Mouse (Mus musculus): ENCODE results near the gene Ndufaf8. TPM values are rescaled to one million over a fixed set of nuclear protein-coding genes. Genes with fewer than 3 reads are reported as not detected.

Ndufaf8 gene
- total and polyA plus RNA-seq, 3 experiments = 46.3 to 103 (median 50.2) TPM

- DNase-seq (ENCODE audit: extremely low read depth) = peak; percentile 70
- Histone ChIP-seq H3K9ac (ENCODE audit: insufficient read depth, low read depth) (no peak overlapping the region), H3K27me3 (replicated peaks) (no peaks in the 10 kb centered on the region), H3K36me3 (replicated peaks in 1 of 2; ENCODE audit: control insufficient read depth in 1 of 2, insufficient read depth in 1 of 2, low read length in 1 of 2) (peaks cover 12 to 47% of the 10 kb centered on the region in 2 experiments), H3K4me1 (ENCODE audit: control insufficient read depth in 1 of 2, insufficient read depth in 2 of 2) (peaks cover 22 to 61% of the 10 kb centered on the region in 2 experiments), H3K9me3 (replicated peaks; ENCODE audit: low read length) (no peaks in the 10 kb centered on the region), H3K79me2 (replicated peaks; ENCODE audit: control insufficient read depth, extremely low read depth, insufficient read depth, poor library complexity, severe bottlenecking) (no peaks in the 10 kb centered on the region), H3K27ac (ENCODE audit: insufficient read depth, low read depth) (no peak overlapping the region), H3K4me2 (ENCODE audit: insufficient read depth, low read depth, poor library complexity, severe bottlenecking) (no peak overlapping the region), H3K4me3 (replicated peaks in 1 of 3; ENCODE audit: low read depth in 2 of 3, low read length in 2 of 3, poor library complexity in 1 of 3) (no peak overlapping the region)
- in situ Hi-C loops (cut with MboI; ENCODE audit: low pct_ligation_motif_present, low pct_unique_long_range_greater_than_20kb, low sequenced_read_pairs) = no loop called here
- dilution Hi-C loops (cut with MboI; ENCODE audit: extremely low pct_ligation_motif_present, extremely low pct_unique_long_range_greater_than_20kb, low sequenced_read_pairs) = no loop called here
- TF ChIP-seq SMC3 (IDR thresholded peaks at IDR 0.05; ENCODE audit: low read depth, low read length) (peak; percentile 87), TCF12 (IDR thresholded peaks at IDR 0.05; ENCODE audit: low read depth, low read length) (peak; percentile 24; the same call in 1 of the 2 replicates), CTCF (conservative IDR thresholded peaks at IDR 0.05 in 1 of 2, IDR thresholded peaks at IDR 0.05 in 1 of 2; ENCODE audit: low read depth in 2 of 2, low read length in 2 of 2) (peak; percentile 83 to 91), JUN (IDR thresholded peaks at IDR 0.05; ENCODE audit: insufficient read depth, low read depth, low read length) (no peak), RAD21 (IDR thresholded peaks at IDR 0.05; ENCODE audit: low read depth, low read length) (peak; percentile 62)
These were observed 33.4 kb upstream of the Ndufaf8 start for GRCm38 (mm10) chr11:120065291-120065690.

GRCm38 (mm10) chr11:120067834-120068233 lies 30.9 kb upstream of the Ndufaf8 start:
- Histone ChIP-seq H3K9ac (ENCODE audit: insufficient read depth, low read depth) (no peak overlapping the region), H3K9me3 (replicated peaks; ENCODE audit: low read length) (no peaks in the 10 kb centered on the region), H3K36me3 (replicated peaks in 1 of 2; ENCODE audit: control insufficient read depth in 1 of 2, insufficient read depth in 1 of 2, low read length in 1 of 2) (peaks cover 27 to 72% of the 10 kb centered on the region in 2 experiments), H3K4me1 (ENCODE audit: control insufficient read depth in 1 of 2, insufficient read depth in 2 of 2) (peaks cover 18 to 56% of the 10 kb centered on the region in 2 experiments), H3K4me3 (replicated peaks in 1 of 3; ENCODE audit: low read depth in 2 of 3, low read length in 2 of 3, poor library complexity in 1 of 3) (no peak overlapping the region), H3K79me2 (replicated peaks; ENCODE audit: control insufficient read depth, extremely low read depth, insufficient read depth, poor library complexity, severe bottlenecking) (no peaks in the 10 kb centered on the region), H3K27ac (ENCODE audit: insufficient read depth, low read depth) (no peak overlapping the region), H3K27me3 (replicated peaks) (no peaks in the 10 kb centered on the region), H3K4me2 (ENCODE audit: insufficient read depth, low read depth, poor library complexity, severe bottlenecking) (no peak overlapping the region)
- DNase-seq (ENCODE audit: extremely low read depth) = no peak
- peak in 1 of 2 experiments; percentile 17; a peak in 1 of 4 replicates for TF ChIP-seq CTCF (conservative IDR thresholded peaks at IDR 0.05 in 1 of 2, IDR thresholded peaks at IDR 0.05 in 1 of 2; ENCODE audit: low read depth in 2 of 2, low read length in 2 of 2)
- TF ChIP-seq POLR2AphosphoS2 (IDR thresholded peaks at IDR 0.05; ENCODE audit: low read depth, low read length) = no peak
- no peak for TF ChIP-seq ZC3H11A (IDR thresholded peaks at IDR 0.05; ENCODE audit: low read depth, low read length)
- TF ChIP-seq JUND (conservative IDR thresholded peaks at IDR 0.05; ENCODE audit: low read depth, low read length) = no peak
- dilution Hi-C loops (cut with MboI; ENCODE audit: extremely low pct_ligation_motif_present, extremely low pct_unique_long_range_greater_than_20kb, low sequenced_read_pairs) = no loop called here
- in situ Hi-C loops (cut with MboI; ENCODE audit: low pct_ligation_motif_present, low pct_unique_long_range_greater_than_20kb, low sequenced_read_pairs) = no loop called here

DNA sequence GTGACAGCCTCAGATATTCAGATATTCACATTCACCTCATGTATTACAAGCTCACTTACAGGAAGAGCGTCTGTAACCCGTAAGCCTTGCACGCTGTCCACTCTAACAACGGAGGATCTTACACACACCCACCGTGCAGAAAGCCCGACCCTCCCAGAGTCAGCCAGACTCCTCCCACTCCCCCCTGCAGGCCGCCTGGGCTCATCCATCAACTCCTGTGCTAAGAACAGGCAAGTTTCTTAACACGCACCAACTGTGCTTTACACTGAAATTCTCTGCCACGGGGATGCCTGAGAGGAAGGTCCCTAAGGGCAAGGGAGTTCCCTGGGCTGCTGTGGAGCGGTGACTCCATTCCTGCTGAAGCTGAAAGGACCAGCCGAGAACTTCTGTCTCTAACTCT lies 29.5 kb upstream of the Ndufaf8 start:
- in situ Hi-C loops (cut with MboI; ENCODE audit: low pct_ligation_motif_present, low pct_unique_long_range_greater_than_20kb, low sequenced_read_pairs) = no loop called here
- no peak overlapping the region for H3K4me2 ChIP-seq (ENCODE audit: insufficient read depth, low read depth, poor library complexity, severe bottlenecking)
- peaks cover 27 to 80% of the 10 kb centered on the region in 2 experiments for H3K36me3 ChIP-seq (replicated peaks in 1 of 2; ENCODE audit: control insufficient read depth in 1 of 2, insufficient read depth in 1 of 2, low read length in 1 of 2)
- no peaks in the 10 kb centered on the region for H3K27me3 ChIP-seq (replicated peaks)
- TF ChIP-seq MAZ (IDR thresholded peaks at IDR 0.05; ENCODE audit: low read depth, low read length) (no peak), USF1 (IDR thresholded peaks at IDR 0.05; ENCODE audit: low read depth, low read length) (no peak), ZMIZ1 (IDR thresholded peaks at IDR 0.05; ENCODE audit: low read depth, low read length) (no peak), CTCF (conservative IDR thresholded peaks at IDR 0.05 in 1 of 2, IDR thresholded peaks at IDR 0.05 in 1 of 2; ENCODE audit: low read depth in 2 of 2, low read length in 2 of 2) (no peak), RAD21 (IDR thresholded peaks at IDR 0.05; ENCODE audit: low read depth, low read length) (no peak), NRF1 (IDR thresholded peaks at IDR 0.05; ENCODE audit: low read depth, low read length) (no peak), POLR2A (IDR thresholded peaks at IDR 0.05; ENCODE audit: low read depth, low read length) (no peak), IRF4 (IDR thresholded peaks at IDR 0.05; ENCODE audit: low read depth, low read length) (no peak), JUN (IDR thresholded peaks at IDR 0.05; ENCODE audit: insufficient read depth, low read depth, low read length) (no peak), ETS1 (conservative IDR thresholded peaks at IDR 0.05; ENCODE audit: low read depth, low read length) (no peak), MEF2A (IDR thresholded peaks at IDR 0.05; ENCODE audit: borderline replicate concordance, low read depth, low read length) (no peak), POLR2AphosphoS2 (IDR thresholded peaks at IDR 0.05; ENCODE audit: low read depth, low read length) (no peak), SMC3 (IDR thresholded peaks at IDR 0.05; ENCODE audit: low read depth, low read length) (no peak), JUND (conservative IDR thresholded peaks at IDR 0.05; ENCODE audit: low read depth, low read length) (no peak), USF2 (conservative IDR thresholded peaks at IDR 0.05; ENCODE audit: low read depth, low read length) (no peak), KAT2A (IDR thresholded peaks at IDR 0.05; ENCODE audit: insufficient replicate concordance, low read length) (no peak), ELF1 (IDR thresholded peaks at IDR 0.05; ENCODE audit: low read depth, low read length) (no peak), TCF12 (IDR thresholded peaks at IDR 0.05; ENCODE audit: low read depth, low read length) (no peak), UBTF (IDR thresholded peaks at IDR 0.05; ENCODE audit: low read depth, low read length) (no peak), MAX (IDR thresholded peaks at IDR 0.05; ENCODE audit: low read length) (no peak)
- H3K27ac ChIP-seq (ENCODE audit: insufficient read depth, low read depth) = no peak overlapping the region
- no peak for DNase-seq (ENCODE audit: extremely low read depth)
- dilution Hi-C loops (cut with MboI; ENCODE audit: extremely low pct_ligation_motif_present, extremely low pct_unique_long_range_greater_than_20kb, low sequenced_read_pairs) = no loop called here
- H3K4me1 ChIP-seq (ENCODE audit: control insufficient read depth in 1 of 2, insufficient read depth in 2 of 2) = peaks cover 5 to 44% of the 10 kb centered on the region in 2 experiments
- no peak overlapping the region for H3K4me3 ChIP-seq (replicated peaks in 1 of 3; ENCODE audit: low read depth in 2 of 3, low read length in 2 of 3, poor library complexity in 1 of 3)
- no peaks in the 10 kb centered on the region for H3K79me2 ChIP-seq (replicated peaks; ENCODE audit: control insufficient read depth, extremely low read depth, insufficient read depth, poor library complexity, severe bottlenecking)
- H3K9ac ChIP-seq (ENCODE audit: insufficient read depth, low read depth) = no peak overlapping the region
- H3K9me3 ChIP-seq (replicated peaks; ENCODE audit: low read length) = no peaks in the 10 kb centered on the region
